Mouse (Mus musculus): ENCODE measurements around the gene Rgs9. TPM values are rescaled to one million over a fixed set of nuclear protein-coding genes. Genes with fewer than 3 reads are reported as not detected.

Rgs9 gene
- polyA plus RNA-seq, 1 experiment from 2014 or later, result 0.73 TPM

DNA sequence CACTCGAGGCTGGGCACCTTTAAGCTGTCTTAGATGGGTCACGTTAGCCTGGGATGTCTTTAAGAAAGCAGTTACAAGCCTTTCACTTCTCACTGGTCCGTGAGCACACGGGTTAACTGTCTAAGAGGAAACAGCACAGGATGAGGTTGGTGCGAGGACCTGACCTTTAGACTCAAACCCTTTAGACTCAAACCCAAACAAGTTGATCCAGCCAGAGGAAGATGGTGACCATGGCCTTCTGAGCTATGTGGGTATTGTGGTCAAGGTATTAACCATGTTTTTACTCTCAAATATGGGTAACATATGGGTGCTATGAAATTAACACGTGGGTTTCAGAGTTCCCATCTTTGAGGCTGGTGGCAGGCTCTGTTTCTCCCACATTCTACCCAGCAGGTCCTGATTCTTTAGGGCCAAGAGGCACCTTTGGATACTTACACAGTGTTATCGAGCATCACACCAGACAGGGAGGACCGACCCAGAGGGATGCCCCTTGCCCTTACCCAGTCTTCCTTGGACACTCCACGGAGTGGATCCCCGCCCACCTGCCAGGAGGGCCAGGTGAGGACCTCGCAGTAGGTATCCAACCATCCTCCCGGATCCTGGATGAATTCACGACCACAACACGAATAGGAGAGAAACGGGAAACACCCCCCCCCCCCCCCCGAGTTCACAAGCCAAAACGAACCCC lies 32.9 kb upstream of the Rgs9 start:
- DNase-seq (ENCODE audit: low spot score), result no peak
- 31% methylated on average over 17 of the region's 17 CpGs for WGBS
- no peaks in the 10 kb centered on the region for H3K27me3 ChIP-seq (ENCODE audit: control insufficient read depth, insufficient read depth, low read length)
- H3K27ac ChIP-seq (replicated peaks), result no peak overlapping the region
- no peaks in the 10 kb centered on the region for H3K4me1 ChIP-seq (replicated peaks; ENCODE audit: control insufficient read depth, insufficient read depth)
- H3K9ac ChIP-seq (ENCODE audit: low read length), result no peak overlapping the region
- peak overlapping the region; percentile 70 for H3K4me2 ChIP-seq (replicated peaks; ENCODE audit: low read depth)
- H3K9me3 ChIP-seq (ENCODE audit: control insufficient read depth, low read length), result no peaks in the 10 kb centered on the region
- no peak for TF ChIP-seq CTCF (IDR thresholded peaks at IDR 0.05; ENCODE audit: low read depth)
- TF ChIP-seq EP300 (optimal IDR thresholded peaks at IDR 0.05), result no peak
- no peak; the same call in 1 of the 2 replicates for ATAC-seq (ENCODE audit: low FRiP score, low TSS enrichment)
- no peak overlapping the region for H3K4me3 ChIP-seq (ENCODE audit: low read depth, low read length)
- H3K36me3 ChIP-seq (ENCODE audit: control insufficient read depth, insufficient read depth, low read length), result no peaks in the 10 kb centered on the region

- no peaks in the 10 kb centered on the region for H3K36me3 ChIP-seq (ENCODE audit: control insufficient read depth, insufficient read depth, low read length)
- TF ChIP-seq CTCF (IDR thresholded peaks at IDR 0.05; ENCODE audit: low read depth) (no peak), EP300 (optimal IDR thresholded peaks at IDR 0.05) (no peak)
- no peaks in the 10 kb centered on the region for H3K4me1 ChIP-seq (replicated peaks; ENCODE audit: control insufficient read depth, insufficient read depth)
- H3K9me3 ChIP-seq (ENCODE audit: control insufficient read depth, low read length), result no peaks in the 10 kb centered on the region
- H3K27ac ChIP-seq (replicated peaks), result no peak overlapping the region
- DNase-seq (ENCODE audit: low spot score), result no peak
- no peak overlapping the region for H3K9ac ChIP-seq (ENCODE audit: low read length)
- no peak for ATAC-seq (ENCODE audit: low FRiP score, low TSS enrichment)
- 53% methylated on average over 4 of the region's 4 CpGs for WGBS
- H3K4me3 ChIP-seq (ENCODE audit: low read depth, low read length), result no peak overlapping the region
- H3K27me3 ChIP-seq (ENCODE audit: control insufficient read depth, insufficient read depth, low read length), result no peaks in the 10 kb centered on the region
- H3K4me2 ChIP-seq (replicated peaks; ENCODE audit: low read depth), result no peak overlapping the region
These were observed 31.4 kb upstream of the Rgs9 start for GRCm38 (mm10) chr11:109329331-109329730.

DNA sequence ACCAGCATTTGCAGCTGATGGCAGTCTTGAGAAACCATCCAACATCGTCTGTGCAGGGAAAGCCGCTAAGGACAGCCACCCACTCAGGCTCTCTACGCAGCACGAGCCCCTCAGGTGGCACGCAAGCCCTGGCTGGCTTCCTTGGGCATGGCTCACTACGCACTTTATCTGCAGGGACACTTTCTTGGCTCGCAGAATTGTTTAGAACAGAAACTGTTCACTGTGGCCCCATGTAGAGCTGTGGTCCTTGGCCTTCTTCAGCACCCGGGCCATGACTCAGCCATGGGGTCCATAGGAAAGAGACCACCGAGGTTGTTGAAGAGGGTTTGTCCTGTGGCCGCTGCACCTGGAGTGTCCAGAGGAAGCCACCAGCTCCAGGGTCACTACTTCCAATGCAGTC lies 30.0 kb upstream of the Rgs9 start:
- no peak overlapping the region for H3K4me3 ChIP-seq (ENCODE audit: low read depth, low read length)
- no peak overlapping the region for H3K27ac ChIP-seq (replicated peaks)
- H3K4me2 ChIP-seq (replicated peaks; ENCODE audit: low read depth), result no peak overlapping the region
- TF ChIP-seq CTCF (IDR thresholded peaks at IDR 0.05; ENCODE audit: low read depth), result no peak
- no peak for TF ChIP-seq EP300 (optimal IDR thresholded peaks at IDR 0.05)
- H3K4me1 ChIP-seq (replicated peaks; ENCODE audit: control insufficient read depth, insufficient read depth), result no peaks in the 10 kb centered on the region
- no peak overlapping the region for H3K9ac ChIP-seq (ENCODE audit: low read length)
- H3K27me3 ChIP-seq (ENCODE audit: control insufficient read depth, insufficient read depth, low read length), result no peaks in the 10 kb centered on the region
- no peaks in the 10 kb centered on the region for H3K9me3 ChIP-seq (ENCODE audit: control insufficient read depth, low read length)
- 76% methylated on average over 10 of the region's 10 CpGs for whole genome bisulfite sequencing
- DNase-seq (ENCODE audit: low spot score), result no peak
- ATAC-seq (ENCODE audit: low FRiP score, low TSS enrichment), result no peak
- no peaks in the 10 kb centered on the region for H3K36me3 ChIP-seq (ENCODE audit: control insufficient read depth, insufficient read depth, low read length)

GRCm38 (mm10) chr11:109327381-109327780 lies 29.5 kb upstream of the Rgs9 start:
- WGBS, result 46% methylated on average over 3 of the region's 3 CpGs
- TF ChIP-seq CTCF (IDR thresholded peaks at IDR 0.05; ENCODE audit: low read depth), result no peak
- no peak for TF ChIP-seq EP300 (optimal IDR thresholded peaks at IDR 0.05)
- Histone ChIP-seq H3K27ac (replicated peaks) (no peak overlapping the region), H3K4me3 (ENCODE audit: low read depth, low read length) (no peak overlapping the region), H3K4me1 (replicated peaks; ENCODE audit: control insufficient read depth, insufficient read depth) (no peaks in the 10 kb centered on the region), H3K27me3 (ENCODE audit: control insufficient read depth, insufficient read depth, low read length) (no peaks in the 10 kb centered on the region), H3K9me3 (ENCODE audit: control insufficient read depth, low read length) (no peaks in the 10 kb centered on the region), H3K9ac (ENCODE audit: low read length) (no peak overlapping the region), H3K36me3 (ENCODE audit: control insufficient read depth, insufficient read depth, low read length) (no peaks in the 10 kb centered on the region), H3K4me2 (replicated peaks; ENCODE audit: low read depth) (no peak overlapping the region)
- ATAC-seq (ENCODE audit: low FRiP score, low TSS enrichment) (no peak), DNase-seq (ENCODE audit: low spot score) (no peak)

DNA sequence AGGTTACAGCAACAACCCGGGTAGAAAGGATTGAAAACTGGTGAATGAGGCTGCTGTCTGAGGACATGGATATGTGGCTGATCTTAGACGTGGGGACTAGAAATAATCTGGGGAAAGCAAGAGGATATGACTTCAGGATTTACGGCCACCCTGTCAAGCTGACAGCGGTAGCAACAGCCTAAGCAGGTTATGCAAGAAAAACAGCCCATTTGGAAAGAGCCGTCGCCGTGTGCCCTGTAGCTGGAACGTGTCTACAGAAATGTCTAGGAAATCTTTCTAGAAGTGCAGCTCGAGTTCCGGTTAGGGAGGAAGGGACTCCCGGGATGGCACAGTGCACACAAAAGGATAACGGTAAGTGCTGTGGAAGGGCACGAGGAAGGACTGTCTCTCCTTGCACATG lies 28.3 kb upstream of the Rgs9 start:
- Histone ChIP-seq H3K9me3 (ENCODE audit: control insufficient read depth, low read length) (no peaks in the 10 kb centered on the region), H3K4me2 (replicated peaks; ENCODE audit: low read depth) (no peak overlapping the region), H3K27ac (replicated peaks) (no peak overlapping the region), H3K4me3 (ENCODE audit: low read depth, low read length) (no peak overlapping the region), H3K4me1 (replicated peaks; ENCODE audit: control insufficient read depth, insufficient read depth) (no peaks in the 10 kb centered on the region), H3K9ac (ENCODE audit: low read length) (no peak overlapping the region), H3K27me3 (ENCODE audit: control insufficient read depth, insufficient read depth, low read length) (no peaks in the 10 kb centered on the region), H3K36me3 (ENCODE audit: control insufficient read depth, insufficient read depth, low read length) (no peaks in the 10 kb centered on the region)
- TF ChIP-seq CTCF (IDR thresholded peaks at IDR 0.05; ENCODE audit: low read depth) (no peak), EP300 (optimal IDR thresholded peaks at IDR 0.05) (no peak)
- DNase-seq (ENCODE audit: low spot score), result no peak
- no peak for ATAC-seq (ENCODE audit: low FRiP score, low TSS enrichment)
- 49% methylated on average over 13 of the region's 13 CpGs for WGBS

GRCm38 (mm10) chr11:109320361-109320933 lies 22.5 kb upstream of the Rgs9 start:
- H3K9ac ChIP-seq (ENCODE audit: low read length), result no peak overlapping the region
- H3K27ac ChIP-seq (replicated peaks), result no peak overlapping the region
- no peak overlapping the region for H3K4me2 ChIP-seq (replicated peaks; ENCODE audit: low read depth)
- H3K4me1 ChIP-seq (replicated peaks; ENCODE audit: control insufficient read depth, insufficient read depth), result no peaks in the 10 kb centered on the region
- no peaks in the 10 kb centered on the region for H3K27me3 ChIP-seq (ENCODE audit: control insufficient read depth, insufficient read depth, low read length)
- ATAC-seq (ENCODE audit: low FRiP score, low TSS enrichment) (no peak), DNase-seq (ENCODE audit: low spot score) (no peak)
- 46% methylated on average over 8 of the region's 8 CpGs for WGBS
- H3K4me3 ChIP-seq (ENCODE audit: low read depth, low read length), result no peak overlapping the region
- TF ChIP-seq CTCF (IDR thresholded peaks at IDR 0.05; ENCODE audit: low read depth) (no peak), EP300 (optimal IDR thresholded peaks at IDR 0.05) (no peak)
- H3K36me3 ChIP-seq (ENCODE audit: control insufficient read depth, insufficient read depth, low read length), result no peaks in the 10 kb centered on the region
- no peaks in the 10 kb centered on the region for H3K9me3 ChIP-seq (ENCODE audit: control insufficient read depth, low read length)
